Mouse (Mus musculus) kidney, adult 18-20 months (tissue): Measurements from ENCODE around the gene Filip1l.
"Not testable (repeated sequence)": the region's sequence is repeated elsewhere in the genome, so short reads cannot be mapped to it uniquely, and the experiment has no call there.

Source experiments
- DNase-seq: peaks from one replicate; pipeline ENCODE4 v3.0.0; 2021

Gene Filip1l

GRCm38 (mm10) chr16:57356454-57356853 lies 3.6 kb downstream of the Filip1l start:
- no peak for DNase-seq

- no peak for DNase-seq
Measured at GRCm38 (mm10) chr16:57357011-57357410, 4.1 kb downstream of the Filip1l start.

- DNase-seq, result no peak
Measured at GRCm38 (mm10) chr16:57359251-57359650, 6.4 kb downstream of the Filip1l start.

GRCm38 (mm10) chr16:57360785-57361184 lies 7.9 kb downstream of the Filip1l start:
- no peak for DNase-seq

- DNase-seq, result peak; percentile 46
Measured at GRCm38 (mm10) chr16:57362679-57363401, 9.9 kb downstream of the Filip1l start.

GRCm38 (mm10) chr16:57364498-57364897 lies 11.6 kb downstream of the Filip1l start:
- no peak for DNase-seq

GRCm38 (mm10) chr16:57366141-57366540 lies 13.2 kb downstream of the Filip1l start:
- no peak for DNase-seq

GRCm38 (mm10) chr16:57366941-57367694 lies 14.2 kb downstream of the Filip1l start:
- no peak for DNase-seq

- DNase-seq, result peak; percentile 22
Measured at GRCm38 (mm10) chr16:57369846-57370496, 17.1 kb downstream of the Filip1l start.

GRCm38 (mm10) chr16:57372156-57372555 lies 19.3 kb downstream of the Filip1l start:
- DNase-seq, result no peak

GRCm38 (mm10) chr16:57375248-57375837 lies 22.4 kb downstream of the Filip1l start:
- no peak for DNase-seq

- no peak for DNase-seq
Measured at GRCm38 (mm10) chr16:57378631-57379330, 25.9 kb downstream of the Filip1l start.

- no peak for DNase-seq
Measured at GRCm38 (mm10) chr16:57383266-57383971, 30.5 kb downstream of the Filip1l start.

- no peak for DNase-seq
Measured at GRCm38 (mm10) chr16:57384274-57384673, 31.4 kb downstream of the Filip1l start.

GRCm38 (mm10) chr16:57389566-57390251 lies 36.8 kb downstream of the Filip1l start:
- no peak for DNase-seq

- not testable (repeated sequence) for DNase-seq
Measured at GRCm38 (mm10) chr16:57391171-57391570, 38.3 kb downstream of the Filip1l start.

- DNase-seq, result no peak
Measured at GRCm38 (mm10) chr16:57392461-57392860, 39.6 kb downstream of the Filip1l start.

GRCm38 (mm10) chr16:57393161-57393560 lies 40.3 kb downstream of the Filip1l start:
- peak; percentile 47 for DNase-seq

- DNase-seq, result no peak
Measured at GRCm38 (mm10) chr16:57396249-57396648, 43.4 kb downstream of the Filip1l start.

- DNase-seq, result no peak
Measured at GRCm38 (mm10) chr16:57397845-57398244, 45.0 kb downstream of the Filip1l start.
